Mouse (Mus musculus) testis, adult 2 months (tissue): ENCODE measurements around the gene Uqcrfs1.

Experiments
- CTCF ChIP-seq: fragments of 200-500 bp; IDR thresholded peaks from 2 replicates; pipeline ENCODE4 v1.5.1; 2012; ENCODE audit warnings: low read depth, mild to moderate bottlenecking, inconsistent platforms, low read length, moderate library complexity; ENCODE audit not compliant: control insufficient read depth, insufficient read depth, insufficient replicate concordance
- POLR2A ChIP-seq: fragments of 200-500 bp; IDR thresholded peaks from 2 replicates; pipeline ENCODE4 v1.6.1; 2012; ENCODE audit warnings: low read depth, mild to moderate bottlenecking, inconsistent platforms, low read length, moderate library complexity; ENCODE audit not compliant: control insufficient read depth

DNA sequence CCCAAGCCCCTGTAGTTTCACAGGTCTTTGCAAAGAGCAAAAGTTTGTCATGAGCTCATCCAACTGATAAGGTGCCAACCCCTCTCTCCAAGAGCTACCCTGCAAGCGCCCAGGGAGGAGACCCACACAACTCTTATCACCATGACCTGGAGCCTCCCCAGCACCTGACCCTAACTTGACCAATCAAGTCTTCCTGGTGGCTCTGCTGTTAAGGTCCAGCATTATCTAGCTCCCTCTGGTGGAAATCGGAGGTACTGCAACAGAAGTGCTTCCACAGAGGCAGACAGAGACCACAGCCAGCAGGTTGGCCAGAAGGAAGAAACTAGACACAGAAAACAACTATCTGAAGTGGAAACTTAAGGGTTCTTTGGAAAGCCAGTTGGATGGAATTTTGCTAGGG, 3.7 kb upstream of the Uqcrfs1 start:
- peak; percentile 87 for TF ChIP-seq CTCF
- no peak for TF ChIP-seq POLR2A
